Mouse (Mus musculus): ENCODE data around the gene Ap1g1.

- TF ChIP-seq CTCF (IDR thresholded peaks at IDR 0.05; ENCODE audit: insufficient read depth, low read depth, low read length) = no peak
- TF ChIP-seq POLR2A (IDR thresholded peaks at IDR 0.05; ENCODE audit: insufficient read depth, low read depth, low read length) = no peak
Observed at GRCm38 (mm10) chr8:109750699-109751098, 27.7 kb upstream of the Ap1g1 start.

Data from olfactory bulb, adult 2 months (tissue).